Mouse (Mus musculus) large intestine, adult 2 months (tissue): ENCODE measurements around the gene Gm21921. TPM values are rescaled to one million over a fixed set of nuclear protein-coding genes. Genes with fewer than 3 reads are reported as not detected.
"Not testable (repeated sequence)": the region's sequence is repeated elsewhere in the genome, so short reads cannot be mapped to it uniquely, and the experiment has no call there.

Source experiments
- DNase-seq: peaks from one replicate; pipeline ENCODE4 v3.0.0-alpha.2; 2012; ENCODE audit warnings: low read depth, low spot score
- WGBS: fragments of 180-500 bp; shearing (Covaris S2); methylation state at CpG from one replicate; pipeline ENCODE4 v1.1.7; 2018; 5-methylcytosine and 5-hydroxymethylcytosine counted together
- polyA plus RNA-seq: library from polyadenylated mRNA; depleted of rRNA; stranded (reverse); fragments of >200 nt; gene quantifications from 2 replicates; pipeline ENCODE4 v1.2.3, GENCODE M21; 2012; rRNA removed

Gene Gm21921
- polyA plus RNA-seq, result not detected in 2 replicates

DNA sequence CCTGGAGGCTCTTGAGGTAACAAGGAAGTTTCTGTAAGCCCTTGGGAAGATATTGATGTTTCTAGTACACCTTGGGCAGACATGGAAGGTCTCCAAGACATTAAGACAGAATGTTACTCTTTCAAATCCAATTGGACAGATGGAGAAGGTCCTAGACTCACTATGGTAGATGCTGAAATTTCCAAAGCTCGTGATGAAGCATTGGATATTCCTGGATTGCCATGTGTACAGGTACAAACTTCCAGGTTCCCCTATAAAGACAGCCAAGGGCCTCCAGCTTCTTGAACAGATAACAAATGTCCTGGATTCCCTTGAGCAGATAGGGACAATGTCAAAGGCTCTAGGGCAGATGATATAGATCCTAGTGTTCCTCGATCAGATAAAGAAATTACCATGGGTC lies at the start of gene Gm21921:
Gene Gm21921, minus strand, starts transcription at position 101 of the 400 bp plus-strand sequence.
- no CpG with 5 or more reads among the region's 2 CpGs for WGBS

More for the DNA sequence above, at the start of gene Gm21921:
- DNase-seq, result not testable (repeated sequence)
